8 mouse cellular contexts compared by ENCODE assay signal in genomic region chr19:47151332-47152061, GRCm38 (mm10). TPM values are rescaled to one million over a fixed set of nuclear protein-coding genes. Genes with fewer than 3 reads are reported as not detected.
DNase-seq lines count a peak whose midpoint lies in the region; ATAC-seq lines count a peak whose summit lies in the region.

No protein-coding gene starts in this region.

- H3K36me3 ChIP-seq in hindbrain, embryonic 12.5 days, result no peaks in the 10 kb centered on the region
- no peaks in the 10 kb centered on the region for H3K36me3 ChIP-seq in midbrain, embryonic 16.5 days (ENCODE audit: control insufficient read depth, insufficient read depth, low read length)

- H3K27me3 ChIP-seq in hindbrain, embryonic 12.5 days, result peaks cover 20% of the 10 kb centered on the region; the same call in 1 of the 2 replicates
- no peaks in the 10 kb centered on the region for H3K27me3 ChIP-seq in midbrain, embryonic 16.5 days (ENCODE audit: control insufficient read depth, insufficient read depth, low read depth, low read length)

- no peak overlapping the region for H3K27ac ChIP-seq in hindbrain, embryonic 12.5 days
- H3K27ac ChIP-seq in midbrain, embryonic 16.5 days (ENCODE audit: low read length), result no peak overlapping the region

- peak overlapping the region; percentile 53 for H3K4me2 ChIP-seq in hindbrain, embryonic 12.5 days (replicated peaks)
- H3K4me2 ChIP-seq in midbrain, embryonic 16.5 days (ENCODE audit: low read length), result peak overlapping the region; percentile 57

- 28% methylated on average over 32 of the region's 32 CpGs for WGBS in hindbrain, embryonic 12.5 days
- 26% methylated on average over 32 of the region's 32 CpGs for WGBS in midbrain, embryonic 16.5 days

- intact Hi-C loops in left cerebral cortex, postnatal 36 days (cut with DNase I), result no loop called here

- peak; percentile 37 to 45 for DNase-seq in left cerebral cortex, postnatal 36 days (ENCODE audit: low spot score in 2 of 2)
- DNase-seq in left cerebral cortex, adult 9 months (ENCODE audit: low spot score in 2 of 2), result no peak
- peak; percentile 55 to 66 for DNase-seq in cerebellum, postnatal 14 days
- no peak for DNase-seq in adrenal gland, postnatal 14 days
- DNase-seq in gastrocnemius, adult 18-20 months (ENCODE audit: low spot score), result no peak
- no peak for DNase-seq in spleen, postnatal 14 days (ENCODE audit: low spot score in 2 of 2)

- H3K4me3 ChIP-seq in hindbrain, embryonic 12.5 days, result peak overlapping the region; percentile 28
- peak overlapping the region; percentile 36 for H3K4me3 ChIP-seq in midbrain, embryonic 16.5 days (ENCODE audit: low read depth, low read length)

- H3K9me3 ChIP-seq in hindbrain, embryonic 12.5 days (replicated peaks), result no peaks in the 10 kb centered on the region
- no peaks in the 10 kb centered on the region for H3K9me3 ChIP-seq in midbrain, embryonic 16.5 days (replicated peaks; ENCODE audit: control insufficient read depth, low read length, poor library complexity, severe bottlenecking)

- 0 out of 2 replicates have a peak, but pooled peaks cover 4% of the 10 kb centered on the region for H3K4me1 ChIP-seq in hindbrain, embryonic 12.5 days
- no peaks in the 10 kb centered on the region for H3K4me1 ChIP-seq in midbrain, embryonic 16.5 days (ENCODE audit: control insufficient read depth, insufficient read depth, low read length)

- H3K9ac ChIP-seq in hindbrain, embryonic 12.5 days, result peak overlapping the region; percentile 46; the same call in 1 of the 2 replicates
- H3K9ac ChIP-seq in midbrain, embryonic 16.5 days (ENCODE audit: low read depth, low read length), result peak overlapping the region; percentile 59

- ATAC-seq in hindbrain, embryonic 12.5 days (ENCODE audit: low FRiP score), result no peak
- peak; percentile 70 for ATAC-seq in midbrain, embryonic 16.5 days

RNA-seq across cellular contexts. Expression of gene Calhm3, which starts 6.1 kb away (rescaled TPM):
- total RNA-seq in left cerebral cortex, postnatal 36 days (2021), result not detected
- not detected in 2 replicates for polyA plus RNA-seq in hindbrain, embryonic 12.5 days (2016; fragmentation: Nextera tagmentation; extraction: Ambion mirVana)
- not detected in 2 replicates for polyA plus RNA-seq in midbrain, embryonic 16.5 days (2015; fragmentation: Nextera tagmentation; extraction: Ambion mirVana)
- not detected in 2 replicates for total RNA-seq in adrenal gland, postnatal 14 days (2021)
- total RNA-seq in gastrocnemius, adult 18-20 months (2021), result not detected

RNA-seq across cellular contexts. Expression of gene Calhm1, which starts 7.4 kb away (rescaled TPM):
- total RNA-seq in left cerebral cortex, postnatal 36 days (2021), result not detected
- not detected in 2 replicates for polyA plus RNA-seq in hindbrain, embryonic 12.5 days (2016; fragmentation: Nextera tagmentation; extraction: Ambion mirVana)
- not detected in 2 replicates for polyA plus RNA-seq in midbrain, embryonic 16.5 days (2015; fragmentation: Nextera tagmentation; extraction: Ambion mirVana)
- total RNA-seq in adrenal gland, postnatal 14 days (2021), result not detected in 2 replicates
- not detected for total RNA-seq in gastrocnemius, adult 18-20 months (2021)

RNA-seq across cellular contexts. Expression of gene Calhm2, which starts 13.4 kb away (rescaled TPM):
- total RNA-seq in left cerebral cortex, postnatal 36 days (2021), result 1 to 10 TPM; 6.1 to 6.7 TPM
- 2.2 and 2.6 TPM in 2 replicates for polyA plus RNA-seq in hindbrain, embryonic 12.5 days (2016; fragmentation: Nextera tagmentation; extraction: Ambion mirVana)
- polyA plus RNA-seq in midbrain, embryonic 16.5 days (2015; fragmentation: Nextera tagmentation; extraction: Ambion mirVana), result 0.89 and 1.1 TPM in 2 replicates
- 4.4 and 5.4 TPM in 2 replicates for total RNA-seq in adrenal gland, postnatal 14 days (2021)
- total RNA-seq in gastrocnemius, adult 18-20 months (2021), result 1 to 10 TPM; 1.0 to 1.2 TPM

RNA-seq across cellular contexts. Expression of gene Neurl1a, which starts 27.1 kb away (rescaled TPM):
- 100 to 1,000 TPM; 201 to 207 TPM for total RNA-seq in left cerebral cortex, postnatal 36 days (2021)
- polyA plus RNA-seq in hindbrain, embryonic 12.5 days (2016; fragmentation: Nextera tagmentation; extraction: Ambion mirVana), result 7.4 and 7.9 TPM in 2 replicates
- 15.3 and 15.4 TPM in 2 replicates for polyA plus RNA-seq in midbrain, embryonic 16.5 days (2015; fragmentation: Nextera tagmentation; extraction: Ambion mirVana)
- 15.3 and 16.0 TPM in 2 replicates for total RNA-seq in adrenal gland, postnatal 14 days (2021)
- total RNA-seq in gastrocnemius, adult 18-20 months (2021), result 100 to 1,000 TPM; 131 to 137 TPM

Comparison
In these comparisons a context has a peak if more than half of its experiments do, and no peak if none do; other contexts are left out.
1. DNase-seq: peak in left cerebral cortex, postnatal 36 days (2 of 2) and cerebellum, postnatal 14 days (2 of 2); none in left cerebral cortex, adult 9 months (0 of 2), adrenal gland, postnatal 14 days (single experiment), gastrocnemius, adult 18-20 months (single experiment) and spleen, postnatal 14 days (0 of 2).